9 mouse cellular contexts compared by ENCODE assay signal in the genomic region with DNA sequence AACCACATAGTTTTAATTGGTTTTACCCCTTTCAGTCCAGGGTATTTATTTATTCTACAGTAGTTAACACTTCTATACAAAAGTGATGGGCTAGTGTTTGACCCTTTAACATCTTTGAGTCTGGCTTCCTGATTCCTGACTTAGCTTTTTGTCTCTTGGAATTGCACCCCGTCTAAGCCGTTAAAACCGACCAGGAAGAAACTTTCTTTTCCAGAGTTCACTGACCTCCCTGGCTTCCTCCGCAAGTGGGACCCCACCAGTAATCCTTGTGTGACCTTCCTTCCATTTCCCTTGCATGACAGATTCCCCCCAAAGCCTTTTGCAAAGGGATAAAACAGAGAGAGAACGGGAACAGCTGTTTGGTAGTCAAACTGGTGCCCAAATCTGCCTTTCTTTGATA. TPM values are rescaled to one million over a fixed set of nuclear protein-coding genes. Genes with fewer than 3 reads are reported as not detected.
DNase-seq lines count a peak whose midpoint lies in the region; ATAC-seq and TF ChIP-seq lines count a peak whose summit lies in the region.
"Had no signal": no experiment of that assay in that cellular context is flagged by ENCODE, and none has a peak within 500 bp of the region (broad histone marks: within the 10 kb centered on the region; RNA-seq: fewer than 3 reads in every experiment).

No protein-coding gene starts in this region.

- no peak for ATAC-seq in heart, postnatal 0 days (ENCODE audit: insufficient read depth, low read depth)
- ATAC-seq in liver, embryonic 13.5 days (ENCODE audit: low read depth): no peak

- no peak for TF ChIP-seq POLR2A in kidney, adult 2 months (IDR thresholded peaks at IDR 0.05; ENCODE audit: low read depth, low read length)

- H3K9me3 ChIP-seq in embryonic facial prominence, embryonic 10.5 days: no peaks in the 10 kb centered on the region
- H3K9me3 ChIP-seq in heart, postnatal 0 days (replicated peaks; ENCODE audit: control insufficient read depth, low read length): no peaks in the 10 kb centered on the region
- H3K9me3 ChIP-seq in liver, embryonic 13.5 days (replicated peaks): no peaks in the 10 kb centered on the region

- DNase-seq in kidney, adult 2 months: no peak
- DNase-seq in kidney, adult 8-10 months: no peak
- DNase-seq in embryonic facial prominence, embryonic 10.5 days (ENCODE audit: low spot score): no peak
- no peak for DNase-seq in heart, postnatal 0 days (ENCODE audit: low spot score)
- no peak for DNase-seq in liver, embryonic 13.5 days
- DNase-seq in ovary, postnatal 14 days (ENCODE audit: low spot score): no peak
- no peak for DNase-seq in thymus, postnatal 25 days
- DNase-seq in layer of hippocampus, postnatal 36 days: no peak

- TF ChIP-seq EP300 in heart, postnatal 0 days (IDR thresholded peaks at IDR 0.05; ENCODE audit: low read depth): no peak

- 16% methylated on average over 5 of the region's 5 CpGs for WGBS in kidney, adult 2 months
- WGBS in embryonic facial prominence, embryonic 10.5 days: 6% methylated on average over 5 of the region's 5 CpGs
- 9% methylated on average over 5 of the region's 5 CpGs for WGBS in heart, postnatal 0 days
- 8% methylated on average over 5 of the region's 5 CpGs for WGBS in liver, embryonic 13.5 days (ENCODE audit: insufficient replicate concordance)

- peaks cover 5% of the 10 kb centered on the region; the same call in 1 of the 2 replicates for H3K4me1 ChIP-seq in kidney, adult 2 months (ENCODE audit: control insufficient read depth, insufficient read depth, low read length)
- peaks cover 36% of the 10 kb centered on the region for H3K4me1 ChIP-seq in embryonic facial prominence, embryonic 10.5 days
- no peaks in the 10 kb centered on the region for H3K4me1 ChIP-seq in heart, postnatal 0 days (ENCODE audit: control insufficient read depth, insufficient read depth)
- H3K4me1 ChIP-seq in liver, embryonic 13.5 days (replicated peaks): 0 out of 2 replicates have a peak, but pooled peaks cover 7% of the 10 kb centered on the region

- no peak overlapping the region for H3K9ac ChIP-seq in heart, postnatal 0 days (replicated peaks; ENCODE audit: low read depth, low read length)
- H3K9ac ChIP-seq in liver, embryonic 13.5 days: no peak overlapping the region

- H3K36me3 ChIP-seq in kidney, adult 2 months (ENCODE audit: control insufficient read depth, insufficient read depth, low read length): no peaks in the 10 kb centered on the region
- no peaks in the 10 kb centered on the region for H3K36me3 ChIP-seq in embryonic facial prominence, embryonic 10.5 days (replicated peaks)
- no peaks in the 10 kb centered on the region for H3K36me3 ChIP-seq in heart, postnatal 0 days (replicated peaks; ENCODE audit: control insufficient read depth, insufficient read depth, low read length)
- H3K36me3 ChIP-seq in liver, embryonic 13.5 days: no peaks in the 10 kb centered on the region

- H3K27me3 ChIP-seq in kidney, adult 2 months (replicated peaks; ENCODE audit: control insufficient read depth, insufficient read depth, low read length): no peaks in the 10 kb centered on the region
- H3K27me3 ChIP-seq in embryonic facial prominence, embryonic 10.5 days (replicated peaks; ENCODE audit: low read depth, poor library complexity, severe bottlenecking): no peaks in the 10 kb centered on the region
- no peaks in the 10 kb centered on the region for H3K27me3 ChIP-seq in heart, postnatal 0 days (ENCODE audit: control insufficient read depth, insufficient read depth, low read length)
- H3K27me3 ChIP-seq in liver, embryonic 13.5 days: peaks cover 30% of the 10 kb centered on the region
- H3K27me3 ChIP-seq: CH12.LX had no signal

- H3K4me3 ChIP-seq in kidney, adult 2 months (ENCODE audit: insufficient read depth, low read depth, low read length): peak overlapping the region; percentile 35; the same call in 1 of the 2 replicates
- H3K4me3 ChIP-seq in embryonic facial prominence, embryonic 10.5 days: peak overlapping the region; percentile 82
- H3K4me3 ChIP-seq in heart, postnatal 0 days (ENCODE audit: low read depth, low read length): peak overlapping the region; percentile 63
- peak overlapping the region; percentile 10; the same call in 1 of the 2 replicates for H3K4me3 ChIP-seq in liver, embryonic 13.5 days (replicated peaks)

- peak overlapping the region; percentile 82 for H3K27ac ChIP-seq in kidney, adult 2 months (ENCODE audit: insufficient read depth, low read depth, low read length)
- H3K27ac ChIP-seq in embryonic facial prominence, embryonic 10.5 days (replicated peaks): no peak overlapping the region
- H3K27ac ChIP-seq in heart, postnatal 0 days (ENCODE audit: low read depth): peak overlapping the region; percentile 92; the same call in 1 of the 2 replicates
- H3K27ac ChIP-seq in liver, embryonic 13.5 days: no peak overlapping the region

- H3K4me2 ChIP-seq in heart, postnatal 0 days (ENCODE audit: low read depth, low read length): peak overlapping the region; percentile 90
- no peak overlapping the region for H3K4me2 ChIP-seq in liver, embryonic 13.5 days

- no peak for TF ChIP-seq CTCF in kidney, adult 2 months (conservative IDR thresholded peaks at IDR 0.05; ENCODE audit: insufficient read depth, insufficient read length, low read depth, low read length)
- TF ChIP-seq CTCF in heart, postnatal 0 days (IDR thresholded peaks at IDR 0.05; ENCODE audit: low read depth): no peak

RNA-seq across cellular contexts. Expression of gene Plekhg1, which starts 1.6 kb away (rescaled TPM):
- polyA plus RNA-seq in kidney, adult 2 months (2012; rRNA removed): 5.0 TPM in 2 replicates
- polyA plus RNA-seq in embryonic facial prominence, embryonic 10.5 days (2016; fragmentation: Nextera tagmentation; extraction: Ambion mirVana): 13.7 and 14.4 TPM in 2 replicates
- 12.9 and 14.3 TPM in 2 replicates for total RNA-seq in heart, postnatal 0 days (2014; rRNA removed; ENCODE audit: low replicate concordance)
- polyA plus RNA-seq in heart, postnatal 0 days (2015; fragmentation: Nextera tagmentation; extraction: Ambion mirVana): 4.1 and 5.5 TPM in 2 replicates
- polyA plus RNA-seq in liver, embryonic 13.5 days (2015; fragmentation: Nextera tagmentation; extraction: Ambion mirVana): 0.99 and 2.0 TPM in 2 replicates
- total RNA-seq in layer of hippocampus, postnatal 36 days (2021): 10 to 100 TPM; 17.7 to 20.2 TPM

Comparison
In these comparisons a context has a peak if more than half of its experiments do, and no peak if none do; other contexts are left out.
1. H3K27ac ChIP-seq: peak in kidney, adult 2 months (single experiment) and heart, postnatal 0 days (single experiment); none in embryonic facial prominence, embryonic 10.5 days (single experiment) and liver, embryonic 13.5 days (single experiment).
2. H3K4me3 ChIP-seq: peak in every context shown above with its lines; median percentile 82 in embryonic facial prominence, embryonic 10.5 days; 63 in heart, postnatal 0 days; 35 in kidney, adult 2 months; 10 in liver, embryonic 13.5 days.